Mouse (Mus musculus) heart, embryonic 15.5 days (tissue): ENCODE results near the gene Riok2. TPM values are rescaled to one million over a fixed set of nuclear protein-coding genes. Genes with fewer than 3 reads are reported as not detected.

Experiments
- ATAC-seq: fragments of 200-750 bp; cut with Nextera tagmentation; replicated peaks from 2 replicates; pipeline ENCODE4 v1.8.0; 2017; ENCODE audit warnings: low read depth, moderate TSS enrichment; ENCODE audit not compliant: insufficient number of reproducible peaks, insufficient read depth, low FRiP score
- H3K27ac ChIP-seq: fragments of 300-500 bp; sonication (generic); 2 replicates; pipeline ENCODE4 v1.5.1; 2015; ENCODE audit warnings: mild to moderate bottlenecking, inconsistent platforms
- H3K27me3 ChIP-seq: fragments of 300-500 bp; sonication (generic); 2 replicates; pipeline ENCODE4 v1.6.1; 2015; ENCODE audit warnings: inconsistent platforms
- H3K36me3 ChIP-seq: fragments of 300-500 bp; sonication (generic); 2 replicates; pipeline ENCODE4 v1.6.1; 2015; ENCODE audit warnings: mild to moderate bottlenecking, inconsistent platforms
- H3K4me1 ChIP-seq: fragments of 300-500 bp; sonication (generic); replicated peaks from 2 replicates; pipeline ENCODE4 v1.6.1; 2015; ENCODE audit warnings: inconsistent platforms
- H3K4me2 ChIP-seq: fragments of 300-500 bp; sonication (generic); 2 replicates; pipeline ENCODE4 v1.6.1; 2015; ENCODE audit warnings: inconsistent platforms, mild to moderate bottlenecking, moderate library complexity
- H3K4me3 ChIP-seq: fragments of 300-500 bp; sonication (generic); 2 replicates; pipeline ENCODE4 v1.5.1; 2015; ENCODE audit warnings: mild to moderate bottlenecking, inconsistent platforms
- H3K9ac ChIP-seq: fragments of 300-500 bp; sonication (generic); 2 replicates; pipeline ENCODE4 v1.6.1; 2015; ENCODE audit warnings: mild to moderate bottlenecking, inconsistent platforms
- H3K9me3 ChIP-seq: fragments of 300-500 bp; sonication (generic); replicated peaks from 2 replicates; pipeline ENCODE4 v1.6.1; 2016; ENCODE audit warnings: inconsistent platforms
- WGBS: fragments of 180-500 bp; shearing (Covaris S2); methylation state at CpG from one replicate; pipeline ENCODE4 v1.1.7; 2015; ENCODE audit warnings: mixed read lengths; 5-methylcytosine and 5-hydroxymethylcytosine counted together
- polyA plus RNA-seq: library from polyadenylated mRNA; unstranded; fragments of >200 nt; fragmentation: Nextera tagmentation; extraction: Ambion mirVana; gene quantifications from 2 replicates; pipeline ENCODE4 v1.2.1, GENCODE M21; 2015

Riok2 gene
- polyA plus RNA-seq, 1 experiment from 2014 or later: 17.9 TPM

DNA sequence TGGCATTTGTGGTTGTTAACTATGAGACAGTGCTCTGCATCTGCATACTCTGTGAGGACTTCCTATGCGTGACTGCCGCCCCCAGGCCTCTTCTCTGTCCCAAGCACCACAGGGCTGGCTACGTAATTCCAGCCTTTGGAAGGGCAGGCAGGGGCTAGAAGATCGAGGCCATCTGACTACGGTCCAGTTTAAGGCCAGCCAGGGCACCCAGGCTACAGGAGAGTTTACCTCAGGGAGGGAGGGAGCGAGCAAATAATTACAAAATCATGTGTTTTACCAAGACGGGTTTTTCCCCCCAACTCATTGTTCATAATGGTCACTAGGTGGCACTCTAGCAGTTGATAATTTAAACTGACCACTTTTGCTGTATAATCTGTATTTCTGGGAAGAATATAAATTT, 18.8 kb downstream of the Riok2 start:
- no peaks in the 10 kb centered on the region for H3K27me3 ChIP-seq
- WGBS: 71% methylated on average over 7 of the region's 7 CpGs

DNA sequence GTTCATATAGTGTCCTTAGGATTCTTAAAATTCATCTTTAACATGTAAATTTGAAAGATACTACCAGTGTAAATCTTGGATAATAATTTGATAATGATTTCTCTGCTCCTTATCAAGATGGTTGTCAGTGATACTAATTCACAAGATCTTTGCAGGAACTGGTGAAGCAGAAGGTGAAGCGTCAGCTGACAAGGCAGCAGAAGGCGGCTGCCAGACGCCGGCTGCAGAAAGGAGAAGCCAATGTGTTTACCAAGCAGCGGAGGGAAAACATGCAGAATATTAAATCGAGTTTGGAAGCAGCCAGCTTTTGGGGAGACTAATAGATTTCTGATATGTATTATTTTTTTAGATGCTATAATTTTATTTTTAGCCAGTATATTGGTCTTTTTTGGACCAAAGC, 19.2 kb downstream of the Riok2 start:
- no peaks in the 10 kb centered on the region for H3K9me3 ChIP-seq
- H3K27ac ChIP-seq: no peak overlapping the region
- H3K36me3 ChIP-seq: peaks cover 33% of the 10 kb centered on the region
- H3K4me2 ChIP-seq: no peak overlapping the region
- WGBS: 85% methylated on average over 6 of the region's 6 CpGs
- no peaks in the 10 kb centered on the region for H3K27me3 ChIP-seq
- no peaks in the 10 kb centered on the region for H3K4me1 ChIP-seq
- no peak overlapping the region for H3K9ac ChIP-seq
- H3K4me3 ChIP-seq: no peak overlapping the region
- ATAC-seq: no peak

More for the DNA sequence above, 18.8 kb downstream of the Riok2 start:
- H3K4me3 ChIP-seq: no peak overlapping the region
- H3K4me2 ChIP-seq: no peak overlapping the region
- H3K4me1 ChIP-seq: no peaks in the 10 kb centered on the region
- H3K27ac ChIP-seq: no peak overlapping the region
- no peaks in the 10 kb centered on the region for H3K9me3 ChIP-seq
- no peak for ATAC-seq
- H3K36me3 ChIP-seq: peaks cover 33% of the 10 kb centered on the region
- no peak overlapping the region for H3K9ac ChIP-seq

- no peak overlapping the region for H3K4me3 ChIP-seq
- H3K9ac ChIP-seq: no peak overlapping the region
- no peak for ATAC-seq
- peaks cover 24% of the 10 kb centered on the region for H3K36me3 ChIP-seq
- H3K4me1 ChIP-seq: no peaks in the 10 kb centered on the region
- no peak overlapping the region for H3K4me2 ChIP-seq
- WGBS: 32% methylated on average over 4 of the region's 4 CpGs
- H3K9me3 ChIP-seq: no peaks in the 10 kb centered on the region
- H3K27me3 ChIP-seq: no peaks in the 10 kb centered on the region
- no peak overlapping the region for H3K27ac ChIP-seq
Observed at GRCm38 (mm10) chr17:17394336-17394735, 20.2 kb downstream of the Riok2 start.

DNA sequence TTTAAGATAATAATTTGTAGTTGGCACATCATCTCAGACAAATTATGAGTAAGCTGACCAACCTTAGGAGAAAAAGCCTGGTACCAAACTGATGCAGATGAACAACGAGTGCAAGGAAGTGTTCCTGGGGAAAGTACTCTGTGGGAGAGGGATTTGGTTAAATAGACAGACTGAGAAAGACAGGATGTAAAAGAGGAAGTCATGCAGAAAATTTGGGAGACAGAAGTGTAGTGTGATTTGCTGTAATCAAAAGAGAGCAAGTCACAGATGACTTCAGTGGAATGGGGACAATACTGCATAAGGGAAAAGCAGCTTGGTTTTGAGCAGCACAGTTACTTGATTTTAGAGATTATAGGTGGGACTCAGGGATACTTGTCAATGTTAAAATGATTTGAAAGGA, 22.8 kb downstream of the Riok2 start:
- Histone ChIP-seq H3K4me2 (no peak overlapping the region), H3K9ac (no peak overlapping the region), H3K27ac (no peak overlapping the region), H3K9me3 (no peaks in the 10 kb centered on the region), H3K27me3 (no peaks in the 10 kb centered on the region), H3K4me3 (no peak overlapping the region), H3K4me1 (no peaks in the 10 kb centered on the region), H3K36me3 (peaks cover 14% of the 10 kb centered on the region)
- 72% methylated on average over 1 of the region's 1 CpGs for WGBS
- no peak for ATAC-seq

- no peak overlapping the region for H3K4me3 ChIP-seq
- no peak overlapping the region for H3K4me2 ChIP-seq
- no peak overlapping the region for H3K9ac ChIP-seq
- no peak overlapping the region for H3K27ac ChIP-seq
- H3K27me3 ChIP-seq: no peaks in the 10 kb centered on the region
- WGBS: 52% methylated on average over 2 of the region's 2 CpGs
- H3K9me3 ChIP-seq: no peaks in the 10 kb centered on the region
- no peak for ATAC-seq
- H3K4me1 ChIP-seq: peaks cover 4% of the 10 kb centered on the region
- H3K36me3 ChIP-seq: peaks cover 10% of the 10 kb centered on the region; the same call in 1 of the 2 replicates
Observed at GRCm38 (mm10) chr17:17398664-17399063, 24.6 kb downstream of the Riok2 start.

DNA sequence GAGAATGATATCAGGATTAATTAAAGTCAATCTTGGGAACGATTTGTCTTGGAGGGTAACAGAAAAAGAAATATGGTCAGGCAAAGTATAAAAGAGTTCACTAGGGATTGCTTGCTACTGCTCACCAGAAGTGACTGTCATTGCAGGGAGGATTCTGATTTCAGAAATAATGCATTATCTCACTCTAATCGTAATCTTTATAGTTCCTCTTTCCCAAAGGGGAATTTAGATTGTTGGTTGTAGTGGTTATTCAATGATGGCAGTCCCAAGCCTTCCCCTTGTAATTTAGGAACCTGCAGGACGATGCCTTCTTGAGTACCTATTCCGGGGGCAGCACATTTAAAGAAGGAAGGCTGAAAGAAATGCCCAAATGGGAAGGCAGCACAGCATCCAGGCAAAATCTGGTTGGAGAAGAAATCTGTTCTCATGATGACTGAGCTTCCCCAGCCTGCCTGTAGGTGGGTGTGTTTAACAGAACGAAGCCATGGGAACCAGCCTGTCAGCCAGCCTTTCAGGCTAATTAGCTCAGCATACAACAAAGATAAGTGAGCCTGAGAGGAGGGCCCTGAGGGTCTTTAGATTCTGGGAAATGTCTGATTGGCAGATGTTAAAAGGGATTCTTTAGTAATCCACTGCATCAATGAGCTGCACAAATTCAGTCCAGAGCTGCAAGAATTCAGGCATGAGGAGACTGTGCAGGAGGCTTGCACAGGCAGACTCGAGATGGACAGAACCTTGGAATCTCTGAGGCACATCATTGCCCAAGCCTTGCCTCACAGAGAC, 28.3 kb downstream of the Riok2 start, which contains the start of gene Lix1:
Lix1 (plus strand) TSS at position 451 of the 783 bp plus-strand sequence.
- peaks cover 4% of the 10 kb centered on the region for H3K4me1 ChIP-seq
- H3K36me3 ChIP-seq: no peaks in the 10 kb centered on the region
- no peak within 1 kb of the TSS for H3K9ac ChIP-seq
- no peak within 1 kb of the TSS for H3K4me3 ChIP-seq
- H3K9me3 ChIP-seq: no peaks in the 10 kb centered on the region
- H3K4me2 ChIP-seq: peak within 1 kb of the TSS; percentile 48
- no peaks in the 10 kb centered on the region for H3K27me3 ChIP-seq
- 25% methylated on average over 6 of the region's 6 CpGs for WGBS
- ATAC-seq: peak; percentile 74; the same call in 1 of the 2 replicates
- no peak within 1 kb of the TSS; the same call in 1 of the 2 replicates for H3K27ac ChIP-seq

GRCm38 (mm10) chr17:17403038-17403437, 28.9 kb downstream of the Riok2 start:
- Histone ChIP-seq H3K9me3 (no peaks in the 10 kb centered on the region), H3K4me3 (no peak overlapping the region), H3K27ac (no peak overlapping the region; the same call in 1 of the 2 replicates), H3K9ac (no peak overlapping the region), H3K4me1 (peaks cover 4% of the 10 kb centered on the region), H3K27me3 (no peaks in the 10 kb centered on the region), H3K4me2 (peak overlapping the region; percentile 48), H3K36me3 (no peaks in the 10 kb centered on the region)
- ATAC-seq: no peak
- 25% methylated on average over 5 of the region's 5 CpGs for WGBS

GRCm38 (mm10) chr17:17403578-17404112, 29.5 kb downstream of the Riok2 start:
- Histone ChIP-seq H3K9ac (no peak overlapping the region), H3K4me2 (no peak overlapping the region), H3K27ac (no peak overlapping the region), H3K36me3 (no peaks in the 10 kb centered on the region), H3K27me3 (no peaks in the 10 kb centered on the region), H3K4me3 (no peak overlapping the region), H3K9me3 (no peaks in the 10 kb centered on the region), H3K4me1 (peaks cover 4% of the 10 kb centered on the region)
- WGBS: 31% methylated on average over 3 of the region's 3 CpGs
- ATAC-seq: no peak

- no peak overlapping the region for H3K9ac ChIP-seq
- H3K4me1 ChIP-seq: peaks cover 4% of the 10 kb centered on the region
- no peaks in the 10 kb centered on the region for H3K36me3 ChIP-seq
- H3K27me3 ChIP-seq: no peaks in the 10 kb centered on the region
- 54% methylated on average over 8 of the region's 8 CpGs for WGBS
- H3K27ac ChIP-seq: no peak overlapping the region
- no peaks in the 10 kb centered on the region for H3K9me3 ChIP-seq
- no peak overlapping the region for H3K4me2 ChIP-seq
- no peak for ATAC-seq
- no peak overlapping the region for H3K4me3 ChIP-seq
Observed at GRCm38 (mm10) chr17:17404811-17405544, 30.9 kb downstream of the Riok2 start.

- Histone ChIP-seq H3K4me3 (no peak overlapping the region), H3K9ac (no peak overlapping the region), H3K27ac (no peak overlapping the region), H3K36me3 (no peaks in the 10 kb centered on the region), H3K9me3 (no peaks in the 10 kb centered on the region), H3K4me1 (peaks cover 4% of the 10 kb centered on the region), H3K27me3 (no peaks in the 10 kb centered on the region), H3K4me2 (no peak overlapping the region)
- ATAC-seq: no peak
- 19% methylated on average over 1 of the region's 1 CpGs for WGBS
Observed at GRCm38 (mm10) chr17:17405606-17406005, 31.5 kb downstream of the Riok2 start.

DNA sequence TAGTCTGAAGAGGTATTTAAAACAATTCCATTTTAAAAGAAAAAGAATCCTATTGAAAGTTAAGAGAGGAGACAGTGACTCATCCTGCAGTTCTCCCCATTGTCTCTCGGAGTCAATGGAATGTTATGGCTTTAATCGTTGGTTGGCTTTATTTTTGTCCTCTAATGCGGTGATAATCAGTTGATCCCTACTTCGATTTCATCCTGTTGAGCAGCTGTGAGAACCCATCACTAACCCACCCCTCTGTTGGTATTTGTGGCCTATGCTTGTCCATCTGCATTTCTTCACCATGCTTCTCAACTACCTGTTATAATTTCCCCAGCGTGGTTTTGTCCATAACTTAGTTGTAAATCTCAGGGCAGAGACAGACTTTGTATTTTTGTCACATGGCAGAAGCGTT, 34.0 kb downstream of the Riok2 start:
- no peak overlapping the region for H3K9ac ChIP-seq
- H3K4me1 ChIP-seq: no peaks in the 10 kb centered on the region; the same call in 1 of the 2 replicates
- H3K36me3 ChIP-seq: no peaks in the 10 kb centered on the region
- H3K27ac ChIP-seq: no peak overlapping the region
- H3K9me3 ChIP-seq: no peaks in the 10 kb centered on the region
- no peaks in the 10 kb centered on the region for H3K27me3 ChIP-seq
- no peak overlapping the region for H3K4me3 ChIP-seq
- ATAC-seq: no peak
- no peak overlapping the region for H3K4me2 ChIP-seq
- WGBS: 59% methylated on average over 6 of the region's 6 CpGs
